Mouse (Mus musculus) right cerebral cortex, postnatal 14 days (tissue): ENCODE data around the gene Olfr304.
"Not testable (repeated sequence)": the region's sequence is repeated elsewhere in the genome, so short reads cannot be mapped to it uniquely, and the experiment has no call there.

Source experiments
- DNase-seq: peaks from one replicate; pipeline ENCODE4 v3.0.0; 2022

The Olfr304 gene

DNA sequence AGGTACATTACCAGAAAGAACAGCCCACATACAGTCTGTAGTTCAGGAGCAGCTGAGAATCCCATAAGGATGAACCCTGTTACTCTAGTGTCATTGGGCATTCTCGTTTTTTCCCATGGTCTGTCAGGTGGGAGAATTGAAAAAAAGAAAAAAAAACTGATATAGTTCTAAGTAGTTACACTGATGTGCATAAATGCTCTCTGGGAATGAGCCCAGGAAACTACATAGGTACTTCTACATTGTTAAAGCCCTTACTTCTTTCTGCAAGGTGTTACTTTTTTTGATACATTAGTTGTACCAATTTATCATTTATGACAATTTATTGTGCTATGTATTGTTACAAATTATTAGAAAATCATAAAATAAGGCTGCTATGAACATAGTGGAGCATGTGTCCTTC lies at the start of gene Olfr304:
Gene Olfr304, minus strand, starts transcription at position 101 of the 400 bp plus-strand sequence.
- DNase-seq, result no peak

DNA sequence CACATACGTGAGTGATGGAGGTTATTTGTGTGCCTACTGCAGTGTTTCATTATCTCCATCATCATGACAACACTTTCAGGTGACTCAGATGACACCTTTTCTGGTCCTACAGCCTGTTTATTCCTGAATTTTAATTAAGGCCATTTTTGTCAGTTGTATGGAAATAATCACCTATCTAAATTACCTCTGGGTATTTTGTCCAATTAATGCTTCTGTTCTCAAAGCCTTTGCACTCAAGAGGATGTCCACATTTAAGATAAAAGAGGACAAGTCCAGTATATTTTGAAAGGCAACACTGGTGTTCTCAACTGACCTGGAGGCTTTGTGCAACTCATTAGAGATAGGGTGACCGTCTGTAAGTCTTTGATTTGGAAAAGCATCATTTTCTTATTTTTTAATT lies 17.1 kb upstream of the Olfr304 start, which contains the start of gene Olfr301:
Gene Olfr301, plus strand, starts transcription at position 301 of the 400 bp plus-strand sequence.
- no peak for DNase-seq

DNA sequence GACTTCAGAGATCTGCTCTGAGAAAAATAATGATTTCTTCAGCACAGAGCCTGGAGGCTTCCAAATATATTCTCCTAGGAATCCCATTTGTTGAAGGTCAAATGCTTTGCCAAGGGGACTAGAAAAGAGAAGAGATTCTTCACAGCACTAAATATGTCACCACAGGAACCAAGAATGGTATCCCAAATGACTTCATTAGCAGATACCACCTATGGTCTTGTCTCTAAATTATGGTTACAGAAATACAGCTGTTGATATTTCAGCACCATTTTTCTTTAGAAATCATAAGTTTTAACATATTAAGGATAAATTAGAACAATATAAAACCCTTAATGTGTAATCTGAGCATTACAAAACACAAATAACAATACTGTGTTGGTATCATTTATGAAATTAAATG lies 11.2 kb upstream of the Olfr304 start, which contains the start of gene Olfr303:
Gene Olfr303, minus strand, starts transcription at position 101 of the 400 bp plus-strand sequence.
- DNase-seq, result no peak

DNA sequence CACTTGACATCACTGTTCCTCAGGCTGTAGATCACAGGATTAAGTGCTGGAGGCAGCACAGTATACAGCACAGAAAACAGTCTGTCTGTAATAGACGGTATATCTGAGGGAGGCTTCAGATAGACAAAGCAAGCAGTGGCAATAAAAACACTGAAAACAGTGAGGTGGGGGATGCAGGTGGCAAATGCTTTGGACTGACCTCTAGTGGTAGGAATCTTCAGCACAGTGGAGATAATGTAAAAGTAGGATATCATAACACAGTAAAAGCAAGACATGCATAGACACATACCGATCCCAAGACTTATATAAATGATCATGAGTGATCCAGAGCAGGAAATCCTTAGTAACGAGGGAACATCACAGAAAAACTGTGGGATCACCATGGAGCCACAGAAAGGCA lies 689 bp downstream of the Olfr304 start:
- DNase-seq, result no peak

DNA sequence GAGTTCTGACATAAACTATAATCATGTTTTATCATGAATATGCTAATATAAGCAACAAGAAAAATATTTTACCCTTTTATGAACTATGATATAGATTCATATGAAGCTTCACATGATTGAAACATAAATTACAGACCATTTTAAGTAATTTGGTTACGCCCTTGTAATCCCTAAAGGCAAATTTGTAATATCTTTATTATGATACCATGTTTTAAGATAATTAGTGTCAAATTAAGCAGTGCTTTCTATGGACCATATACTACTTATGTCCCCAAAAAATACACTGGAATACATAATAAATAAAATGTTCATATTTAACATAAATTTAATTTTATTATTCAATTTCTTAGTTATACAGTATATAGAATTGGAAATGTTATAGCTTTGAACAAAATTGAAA lies 19.6 kb downstream of the Olfr304 start, which contains the start of gene Olfr305:
Gene Olfr305, minus strand, starts transcription at position 101 of the 400 bp plus-strand sequence.
- DNase-seq, result no peak

DNA sequence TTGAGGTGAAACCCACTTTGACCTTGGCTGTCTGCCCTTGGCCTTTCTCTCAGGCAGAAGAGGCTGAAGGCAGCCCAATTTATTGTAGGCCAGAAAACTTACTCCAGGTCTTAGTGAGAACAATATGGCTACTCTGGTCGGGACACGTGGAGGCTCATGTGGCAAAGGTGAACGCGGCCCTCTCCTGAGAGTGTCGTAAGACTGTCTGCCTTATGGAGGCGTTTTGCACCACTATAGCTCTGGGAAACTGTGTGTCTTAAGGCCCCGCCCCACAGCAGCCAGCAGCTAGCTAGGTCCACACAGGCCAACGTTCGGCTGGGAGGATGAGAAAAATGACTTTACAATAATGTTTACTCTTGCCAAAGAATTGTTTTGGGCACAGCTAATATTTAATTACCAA lies 40.2 kb downstream of the Olfr304 start:
- not testable (repeated sequence) for DNase-seq

DNA sequence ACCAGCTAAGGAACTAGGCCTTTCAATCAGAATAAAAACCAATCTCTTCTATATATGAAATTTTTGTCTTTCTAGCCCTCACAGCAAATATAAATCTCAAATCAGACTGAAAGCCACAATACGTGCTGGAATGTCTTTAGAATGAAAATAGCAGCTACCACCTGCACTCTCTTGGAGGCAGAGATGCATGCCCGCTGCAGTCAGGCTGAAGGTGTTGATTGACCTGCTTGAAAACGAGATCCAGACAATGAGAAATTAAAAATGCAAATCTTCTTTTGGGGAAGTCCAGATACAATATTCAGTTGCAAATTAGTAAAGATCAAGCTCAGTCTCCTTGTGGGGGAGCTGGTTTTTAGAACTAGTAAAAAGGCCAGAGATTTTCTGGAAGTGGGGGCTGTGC lies 42.2 kb downstream of the Olfr304 start:
- no peak for DNase-seq

DNA sequence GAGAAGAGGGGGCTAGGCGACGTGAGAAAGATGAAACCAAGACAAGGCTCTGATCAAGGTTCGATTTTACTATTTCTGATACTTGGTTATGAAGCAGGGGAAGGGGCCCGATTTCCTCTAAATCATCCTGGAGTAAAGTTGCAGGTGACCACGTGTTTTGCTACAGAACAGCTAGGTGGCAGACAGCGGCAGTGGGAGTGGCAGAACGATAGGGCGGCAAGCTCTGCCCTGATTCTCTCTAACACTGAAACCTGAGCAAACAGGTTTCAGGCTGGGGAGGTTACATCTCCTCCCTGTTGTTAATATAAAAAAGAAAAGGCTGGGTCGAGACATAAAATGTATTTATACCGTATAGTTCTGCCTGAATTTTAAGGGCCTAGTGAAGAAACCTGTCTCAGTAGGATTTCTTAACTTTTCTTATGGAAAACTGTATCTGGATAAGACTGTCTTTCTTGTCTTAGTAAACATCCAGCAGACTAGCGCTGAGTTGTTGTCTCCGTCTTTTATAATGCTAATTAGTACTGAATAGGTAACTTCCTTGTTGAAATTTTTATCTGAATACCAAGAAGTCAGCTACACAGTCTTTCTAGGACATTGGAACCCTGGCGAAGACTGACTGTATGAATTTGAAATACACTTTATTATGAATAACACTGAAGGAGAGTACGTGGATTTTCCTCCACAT lies 43.4 kb downstream of the Olfr304 start:
- no peak for DNase-seq

DNA sequence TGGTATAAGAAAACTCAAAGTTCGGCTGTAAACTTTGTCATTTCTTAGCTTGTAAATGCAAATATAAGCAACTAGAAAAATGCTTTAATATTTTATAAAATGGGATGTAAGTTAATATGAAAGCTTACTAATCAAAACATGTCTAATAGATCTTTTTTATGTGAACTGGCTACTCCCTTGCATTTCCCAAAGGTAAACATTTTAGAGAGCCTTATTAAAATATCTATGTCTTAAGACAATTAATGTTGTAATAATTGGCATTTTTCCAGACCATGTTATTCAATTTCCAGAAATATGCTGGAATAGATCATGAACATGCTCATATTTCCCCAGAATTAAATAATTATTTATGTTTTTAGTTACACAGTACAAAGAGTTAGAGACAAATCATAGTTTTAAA lies 49.0 kb downstream of the Olfr304 start, which contains the start of gene Olfr307:
Gene Olfr307, minus strand, starts transcription at position 101 of the 400 bp plus-strand sequence.
- DNase-seq, result no peak
